Mouse (Mus musculus) adrenal gland, adult 18-20 months (tissue): ENCODE measurements around the gene Bmf. TPM values are rescaled to one million over a fixed set of nuclear protein-coding genes. Genes with fewer than 3 reads are reported as not detected.

Experiments
- DNase-seq, 2 experiments: peaks; one replicate each; pipeline ENCODE4 v3.0.0; 2021 to 2022; ENCODE audit warnings: low spot score in 2 of 2
- total RNA-seq, 2 experiments: library from RNA; stranded (reverse); gene quantifications; 1 replicate in 1 of 2; 2 replicates in 1 of 2; pipeline ENCODE4 v1.2.3; 2021

The Bmf gene
- total RNA-seq, 2 experiments from 2014 or later = 6.6 to 6.8 TPM

- DNase-seq = peak; percentile 85 to 88
Observed at GRCm38 (mm10) chr2:118545242-118546103, 4.0 kb downstream of the Bmf start.

- DNase-seq = peak; percentile 73 to 79
Observed at GRCm38 (mm10) chr2:118543893-118544799, 5.3 kb downstream of the Bmf start.

GRCm38 (mm10) chr2:118542971-118543573, 6.4 kb downstream of the Bmf start:
- no peak for DNase-seq

- DNase-seq = no peak
Observed at GRCm38 (mm10) chr2:118541716-118542115, 7.8 kb downstream of the Bmf start.

- DNase-seq = no peak
Observed at GRCm38 (mm10) chr2:118540691-118541117, 8.8 kb downstream of the Bmf start.

- DNase-seq = no peak
Observed at GRCm38 (mm10) chr2:118539881-118540516, 9.5 kb downstream of the Bmf start.

GRCm38 (mm10) chr2:118539040-118539439, 10.4 kb downstream of the Bmf start:
- no peak for DNase-seq

- no peak for DNase-seq
Observed at GRCm38 (mm10) chr2:118537226-118537625, 12.3 kb downstream of the Bmf start.

- DNase-seq = peak; percentile 52 to 54
Observed at GRCm38 (mm10) chr2:118536553-118536952, 12.9 kb downstream of the Bmf start.

- DNase-seq = no peak
Observed at GRCm38 (mm10) chr2:118536111-118536510, 13.4 kb downstream of the Bmf start.

GRCm38 (mm10) chr2:118533969-118534368, 15.5 kb downstream of the Bmf start:
- DNase-seq = no peak

GRCm38 (mm10) chr2:118532855-118533675, 16.4 kb downstream of the Bmf start:
- no peak for DNase-seq

GRCm38 (mm10) chr2:118532401-118532800, 17.1 kb downstream of the Bmf start:
- no peak for DNase-seq

GRCm38 (mm10) chr2:118529466-118530181, 19.9 kb downstream of the Bmf start:
- no peak for DNase-seq

GRCm38 (mm10) chr2:118526545-118526944, 22.9 kb downstream of the Bmf start:
- DNase-seq = no peak

- DNase-seq = no peak
Observed at GRCm38 (mm10) chr2:118524811-118525210, 24.7 kb downstream of the Bmf start.

- DNase-seq = no peak
Observed at GRCm38 (mm10) chr2:118523163-118523730, 26.2 kb downstream of the Bmf start.

GRCm38 (mm10) chr2:118522265-118522664, 27.2 kb downstream of the Bmf start:
- DNase-seq = no peak
